Comparison of ENCODE assay signal across 8 mouse cellular contexts in the genomic region with DNA sequence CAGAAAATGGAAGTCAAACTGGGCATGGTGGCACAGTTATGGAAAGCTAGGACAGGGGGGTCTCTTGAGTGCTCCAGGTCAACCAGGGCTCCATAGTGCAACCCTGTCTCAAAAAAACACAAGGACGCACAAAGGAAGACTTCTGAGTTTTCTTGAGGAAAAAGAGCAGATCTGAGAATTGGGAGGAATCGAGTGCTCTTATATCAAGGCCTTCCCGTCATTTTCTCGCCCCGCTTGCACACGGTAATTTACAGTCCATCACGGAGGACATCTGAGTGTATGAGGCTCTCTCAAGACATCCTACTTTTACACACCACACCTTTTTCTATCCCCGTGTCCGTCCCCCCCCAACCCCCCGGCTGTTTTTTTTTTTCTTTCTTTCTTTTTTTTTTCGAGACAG. TPM values are rescaled to one million over a fixed set of nuclear protein-coding genes. Genes with fewer than 3 reads are reported as not detected.
DNase-seq lines count a peak whose midpoint lies in the region; ATAC-seq and TF ChIP-seq lines count a peak whose summit lies in the region.

No protein-coding gene starts in this region.

- no peak overlapping the region for H3K27ac ChIP-seq in kidney, adult 2 months (ENCODE audit: insufficient read depth, low read depth, low read length)
- H3K27ac ChIP-seq in hindbrain, embryonic 10.5 days, result peak overlapping the region; percentile 94
- peak overlapping the region; percentile 96 for H3K27ac ChIP-seq in midbrain, embryonic 14.5 days (replicated peaks; ENCODE audit: low read depth, low read length)

- ATAC-seq in midbrain, embryonic 14.5 days (ENCODE audit: low FRiP score, low TSS enrichment), result no peak

- no peaks in the 10 kb centered on the region for H3K27me3 ChIP-seq in kidney, adult 2 months (replicated peaks; ENCODE audit: control insufficient read depth, insufficient read depth, low read length)
- H3K27me3 ChIP-seq in hindbrain, embryonic 10.5 days (ENCODE audit: insufficient read depth, poor library complexity, severe bottlenecking), result no peaks in the 10 kb centered on the region
- no peaks in the 10 kb centered on the region for H3K27me3 ChIP-seq in midbrain, embryonic 14.5 days (ENCODE audit: control insufficient read depth, insufficient read depth, low read length)

- no peak for TF ChIP-seq CTCF in kidney, adult 2 months (conservative IDR thresholded peaks at IDR 0.05; ENCODE audit: insufficient read depth, insufficient read length, low read depth, low read length)

- H3K9ac ChIP-seq in midbrain, embryonic 14.5 days (replicated peaks; ENCODE audit: low read length), result no peak overlapping the region

- H3K4me2 ChIP-seq in midbrain, embryonic 14.5 days (ENCODE audit: low read length), result peak overlapping the region; percentile 92

- peak overlapping the region; percentile 37 for H3K4me3 ChIP-seq in kidney, adult 2 months (ENCODE audit: insufficient read depth, low read depth, low read length)
- H3K4me3 ChIP-seq in hindbrain, embryonic 10.5 days, result peak overlapping the region; percentile 77
- H3K4me3 ChIP-seq in midbrain, embryonic 14.5 days (replicated peaks; ENCODE audit: low read depth, low read length), result peak overlapping the region; percentile 84

- 53% methylated on average over 11 of the region's 11 CpGs for WGBS in kidney, adult 2 months
- 64% methylated on average over 11 of the region's 11 CpGs for WGBS in hindbrain, embryonic 10.5 days
- 73% methylated on average over 11 of the region's 11 CpGs for WGBS in midbrain, embryonic 14.5 days

- no peaks in the 10 kb centered on the region for H3K36me3 ChIP-seq in kidney, adult 2 months (ENCODE audit: control insufficient read depth, insufficient read depth, low read length)
- peaks cover 20% of the 10 kb centered on the region for H3K36me3 ChIP-seq in hindbrain, embryonic 10.5 days
- 0 out of 2 replicates have a peak, but pooled peaks cover 3% of the 10 kb centered on the region for H3K36me3 ChIP-seq in midbrain, embryonic 14.5 days (ENCODE audit: control insufficient read depth, insufficient read depth, low read length)

- no peak for DNase-seq in kidney, adult 2 months
- DNase-seq in kidney, postnatal 14 days, result no peak
- peak; percentile 34 for DNase-seq in MN1 (ENCODE audit: low spot score)
- DNase-seq in hindbrain, embryonic 10.5 days (ENCODE audit: low spot score), result no peak
- peak; percentile 15 for DNase-seq in midbrain, embryonic 14.5 days
- no peak for DNase-seq in left cerebral cortex, adult 11 months (ENCODE audit: low spot score)
- no peak for DNase-seq in thymus, postnatal 4 days
- DNase-seq in adrenal gland, adult 8-10 months, result no peak

- no peak for TF ChIP-seq POLR2A in kidney, adult 2 months (IDR thresholded peaks at IDR 0.05; ENCODE audit: low read depth, low read length)

- no peaks in the 10 kb centered on the region for H3K9me3 ChIP-seq in hindbrain, embryonic 10.5 days
- no peaks in the 10 kb centered on the region for H3K9me3 ChIP-seq in midbrain, embryonic 14.5 days (ENCODE audit: control insufficient read depth, low read length)

- peaks cover 7% of the 10 kb centered on the region; the same call in 1 of the 2 replicates for H3K4me1 ChIP-seq in kidney, adult 2 months (ENCODE audit: control insufficient read depth, insufficient read depth, low read length)
- H3K4me1 ChIP-seq in hindbrain, embryonic 10.5 days (replicated peaks), result peaks cover 23% of the 10 kb centered on the region
- peaks cover 12% of the 10 kb centered on the region; the same call in 1 of the 2 replicates for H3K4me1 ChIP-seq in midbrain, embryonic 14.5 days (ENCODE audit: control insufficient read depth, insufficient read depth, low read length)

RNA-seq across cellular contexts. Expression of a gene that starts 0.5 kb away (rescaled TPM):
- polyA plus RNA-seq in kidney, adult 2 months (2012; rRNA removed), result 96.7 and 127 TPM in 2 replicates
- polyA plus RNA-seq in hindbrain, embryonic 10.5 days (2016; fragmentation: Nextera tagmentation; extraction: Ambion mirVana), result 76.3 and 78.3 TPM in 2 replicates
- polyA plus RNA-seq in midbrain, embryonic 14.5 days (2014; fragmentation: Nextera tagmentation; extraction: Ambion mirVana), result 65.4 and 69.0 TPM in 2 replicates
- total RNA-seq in adrenal gland, adult 8-10 months (2022), result 100 to 1,000 TPM; 145 to 176 (median 155) TPM

RNA-seq across cellular contexts. Expression of a gene that starts 22.6 kb away (rescaled TPM):
- polyA plus RNA-seq in kidney, adult 2 months (2012; rRNA removed), result 12.8 and 17.5 TPM in 2 replicates
- polyA plus RNA-seq in hindbrain, embryonic 10.5 days (2016; fragmentation: Nextera tagmentation; extraction: Ambion mirVana), result 113 and 125 TPM in 2 replicates
- polyA plus RNA-seq in midbrain, embryonic 14.5 days (2014; fragmentation: Nextera tagmentation; extraction: Ambion mirVana), result 51.1 and 54.1 TPM in 2 replicates
- total RNA-seq in adrenal gland, adult 8-10 months (2022), result 10 to 100 TPM; 30.9 to 55.9 (median 45.0) TPM

RNA-seq across cellular contexts. Expression of a gene that starts 42.1 kb away (rescaled TPM):
- polyA plus RNA-seq in kidney, adult 2 months (2012; rRNA removed), result 150 and 171 TPM in 2 replicates
- polyA plus RNA-seq in hindbrain, embryonic 10.5 days (2016; fragmentation: Nextera tagmentation; extraction: Ambion mirVana), result 39.5 and 48.8 TPM in 2 replicates
- 23.2 and 28.6 TPM in 2 replicates for polyA plus RNA-seq in midbrain, embryonic 14.5 days (2014; fragmentation: Nextera tagmentation; extraction: Ambion mirVana)
- 100 to 1,000 TPM in 1 of 4 experiments, 10 to 100 TPM in 3; 68.3 to 108 (median 76.9) TPM for total RNA-seq in adrenal gland, adult 8-10 months (2022)

Comparison
In these comparisons a context has a peak if more than half of its experiments do, and no peak if none do; other contexts are left out.
1. DNase-seq: peak in MN1 (single experiment) and midbrain, embryonic 14.5 days (single experiment); none in kidney, adult 2 months (single experiment), kidney, postnatal 14 days (single experiment), hindbrain, embryonic 10.5 days (single experiment), left cerebral cortex, adult 11 months (single experiment), thymus, postnatal 4 days (single experiment) and adrenal gland, adult 8-10 months (single experiment).
2. Peak in every context shown above with its lines, with median percentiles within 50 percentile points of each other: H3K4me3 ChIP-seq.